Mouse (Mus musculus) right cerebral cortex, postnatal 4 days (tissue): Measurements from ENCODE around the gene Trio.

ENCODE experiments used
- DNase-seq: peaks from one replicate; pipeline ENCODE4 v3.0.0-alpha.2; 2022

Trio gene

GRCm38 (mm10) chr15:27791141-27791540 lies 234.5 kb downstream of the Trio start:
- DNase-seq = no peak

DNA sequence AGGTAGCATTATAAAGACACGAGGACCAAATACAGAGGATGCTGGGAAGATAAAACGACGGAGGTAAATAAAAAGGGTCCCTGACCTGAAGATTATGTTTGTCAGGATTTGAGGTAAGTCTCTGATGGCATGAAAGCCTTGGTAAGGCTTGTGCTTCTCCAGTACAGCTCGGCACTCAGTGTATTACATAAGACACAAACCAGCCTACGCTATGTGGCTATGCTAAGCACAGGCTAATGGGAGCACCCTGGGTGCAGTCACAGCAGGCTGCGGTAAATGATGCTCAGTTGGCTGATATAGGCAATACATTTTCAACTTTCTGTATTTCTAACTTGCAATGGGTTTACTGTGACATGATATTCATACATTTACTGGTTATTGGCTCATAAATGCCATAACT lies 234.9 kb downstream of the Trio start:
- DNase-seq = no peak

- DNase-seq = no peak
These were observed 236.3 kb downstream of the Trio start for GRCm38 (mm10) chr15:27789325-27789724.

- DNase-seq = no peak
These were observed 237.4 kb downstream of the Trio start for GRCm38 (mm10) chr15:27788122-27788759.

DNA sequence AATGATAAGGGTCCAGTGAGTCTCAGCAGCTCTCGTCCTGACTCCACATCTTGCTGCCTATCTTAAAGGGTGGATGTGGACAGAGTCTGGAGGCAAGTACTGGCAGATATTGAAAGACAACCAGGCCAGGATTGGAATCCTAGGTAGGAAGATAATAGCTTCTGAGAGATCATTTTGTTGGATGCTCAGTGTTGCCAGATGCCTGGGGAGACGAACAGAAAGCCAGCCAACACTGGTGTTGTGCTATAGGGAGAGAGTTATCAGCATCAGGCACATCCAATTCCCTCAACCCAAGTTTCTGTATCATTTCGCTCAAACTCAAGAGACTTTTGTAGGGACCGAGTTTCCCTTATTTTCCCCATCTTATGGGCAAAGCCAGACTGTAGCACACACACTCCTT lies 238.5 kb downstream of the Trio start:
- DNase-seq = no peak

- no peak for DNase-seq
These were observed 239.2 kb downstream of the Trio start for GRCm38 (mm10) chr15:27786418-27786817.

- DNase-seq = no peak
These were observed 240.2 kb downstream of the Trio start for GRCm38 (mm10) chr15:27785280-27786001.

DNA sequence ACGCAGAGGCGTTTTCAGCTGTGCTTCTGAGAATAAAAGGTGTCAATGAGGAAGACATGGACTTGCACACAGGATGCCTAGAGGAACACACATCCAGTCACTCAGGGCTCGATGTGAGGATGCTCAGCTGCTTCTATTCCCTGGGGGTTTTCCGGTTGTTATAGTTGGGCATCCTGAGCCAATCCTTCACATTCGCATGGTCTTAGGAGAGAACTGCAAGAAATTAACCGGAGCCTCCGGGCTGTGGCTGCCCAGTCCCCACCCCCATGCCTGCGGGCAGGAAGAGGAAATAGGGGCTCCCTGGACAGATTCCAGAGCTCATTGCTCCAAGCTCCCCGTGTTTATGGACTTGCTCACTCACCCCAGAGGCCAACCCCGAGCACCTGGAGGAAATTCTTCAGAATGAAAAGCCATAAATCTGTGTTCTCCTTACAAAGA lies 241.5 kb downstream of the Trio start:
- no peak for DNase-seq

GRCm38 (mm10) chr15:27783541-27784125 lies 242.0 kb downstream of the Trio start:
- DNase-seq = no peak

GRCm38 (mm10) chr15:27783092-27783491 lies 242.6 kb downstream of the Trio start:
- no peak for DNase-seq

DNA sequence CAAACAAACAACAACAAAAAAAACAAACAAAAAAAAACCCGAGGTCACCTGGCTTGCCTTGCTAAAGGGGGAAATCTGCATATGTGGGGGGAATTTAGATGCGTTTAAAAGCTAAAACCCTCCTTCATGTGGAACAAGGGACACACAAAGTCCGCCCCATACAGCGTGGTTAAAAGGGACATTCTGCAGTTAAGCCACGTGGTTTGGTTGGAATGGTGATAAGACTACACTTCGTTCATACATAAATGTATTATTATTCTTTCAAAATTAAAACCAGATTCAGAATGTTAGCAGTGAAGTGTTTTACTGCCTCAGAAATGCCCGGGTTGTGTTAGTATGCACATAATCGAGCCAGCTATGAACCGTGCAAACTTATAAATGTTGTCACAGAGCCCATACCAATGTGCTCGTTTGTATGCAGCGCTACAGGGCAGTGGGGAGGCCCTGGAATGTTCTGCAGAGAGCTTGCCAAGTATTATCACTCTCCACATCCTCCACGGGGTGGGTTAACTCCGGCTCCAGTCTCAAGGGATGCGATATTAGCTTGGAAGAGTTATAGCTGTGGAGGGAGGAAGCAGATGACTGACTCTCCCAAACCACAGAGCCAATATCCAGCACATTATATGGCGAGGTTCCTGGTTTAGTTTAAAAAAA lies 243.1 kb downstream of the Trio start:
- DNase-seq = no peak

- DNase-seq = no peak
These were observed 245.8 kb downstream of the Trio start for GRCm38 (mm10) chr15:27779827-27780226.

DNA sequence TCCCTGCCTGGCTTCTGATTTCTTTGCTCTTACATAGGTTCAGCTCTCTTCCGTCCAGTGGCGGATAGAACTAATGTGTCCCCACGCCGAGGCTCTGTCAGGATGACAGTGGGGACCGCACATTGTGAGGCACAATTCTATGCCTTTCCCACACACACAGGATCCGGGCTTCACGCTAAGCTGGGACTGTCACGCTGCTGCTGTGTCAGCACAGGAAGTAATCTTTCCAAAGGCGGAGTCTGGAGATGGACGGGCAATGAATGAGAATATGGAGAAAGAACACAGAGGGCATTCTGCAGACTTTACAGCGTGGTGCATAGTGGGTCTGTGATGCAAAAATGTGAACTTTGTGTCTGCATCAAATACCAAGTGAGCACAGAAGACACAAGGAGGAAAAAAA lies 246.2 kb downstream of the Trio start:
- DNase-seq = no peak

GRCm38 (mm10) chr15:27778256-27778655 lies 247.4 kb downstream of the Trio start:
- no peak for DNase-seq

DNA sequence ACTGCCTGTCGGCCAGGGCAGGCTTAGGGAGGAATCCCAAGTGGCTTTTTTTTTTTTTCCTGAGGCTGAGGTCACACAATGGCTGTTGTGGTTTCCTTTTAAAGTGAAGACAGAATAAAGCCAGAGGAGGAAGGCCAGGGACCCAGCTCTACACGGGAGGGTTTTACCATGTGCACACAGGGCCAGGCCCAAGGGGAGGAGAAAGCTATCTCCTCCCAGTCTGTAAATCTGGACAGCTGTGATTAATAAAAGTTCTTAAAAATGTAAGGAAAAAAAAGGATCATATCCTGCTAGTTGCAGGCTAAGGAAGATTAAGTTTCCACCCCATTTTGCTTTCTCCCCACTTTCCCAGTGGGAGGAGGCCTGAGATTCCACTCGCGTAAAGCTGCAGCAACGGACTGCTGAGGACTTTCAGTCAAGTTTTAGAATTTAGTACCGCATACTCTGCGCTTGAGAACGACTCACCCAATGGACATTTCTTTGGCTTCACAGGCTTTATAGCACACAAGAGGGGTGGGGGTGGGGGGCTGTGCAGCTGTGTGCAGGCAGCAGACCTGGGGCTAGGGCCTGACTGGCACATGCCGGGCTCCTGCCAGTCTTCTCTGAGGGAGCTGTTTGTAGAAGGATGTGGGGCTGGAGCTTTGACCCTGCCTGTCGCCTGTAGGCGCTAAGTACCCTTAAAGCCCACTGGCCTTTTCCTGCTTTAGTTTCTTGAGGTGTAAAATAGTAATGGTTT lies 248.0 kb downstream of the Trio start:
- DNase-seq = no peak

GRCm38 (mm10) chr15:27774481-27774880 lies 251.2 kb downstream of the Trio start:
- no peak for DNase-seq

- no peak for DNase-seq
These were observed 253.5 kb downstream of the Trio start for GRCm38 (mm10) chr15:27772125-27772627.

DNA sequence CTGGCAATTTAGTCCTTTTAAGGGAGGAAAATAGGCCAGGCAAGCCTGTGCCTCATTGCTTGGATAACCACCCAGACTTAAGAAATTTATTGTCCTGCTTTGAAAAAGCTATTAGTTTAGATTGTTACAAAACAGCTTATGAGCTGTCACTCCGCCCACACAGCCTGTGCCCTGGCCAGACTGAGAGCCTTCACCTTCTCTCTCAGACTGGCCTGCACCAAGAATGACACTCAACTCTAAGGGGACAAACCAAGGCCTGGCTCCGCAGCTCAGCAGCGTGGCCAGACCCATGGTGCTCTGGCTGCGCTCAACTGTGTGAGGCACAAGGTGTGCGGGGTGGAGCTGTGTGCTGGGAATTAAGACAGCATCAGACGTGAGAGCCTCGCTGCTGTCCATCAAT lies 254.1 kb downstream of the Trio start:
- DNase-seq = no peak

DNA sequence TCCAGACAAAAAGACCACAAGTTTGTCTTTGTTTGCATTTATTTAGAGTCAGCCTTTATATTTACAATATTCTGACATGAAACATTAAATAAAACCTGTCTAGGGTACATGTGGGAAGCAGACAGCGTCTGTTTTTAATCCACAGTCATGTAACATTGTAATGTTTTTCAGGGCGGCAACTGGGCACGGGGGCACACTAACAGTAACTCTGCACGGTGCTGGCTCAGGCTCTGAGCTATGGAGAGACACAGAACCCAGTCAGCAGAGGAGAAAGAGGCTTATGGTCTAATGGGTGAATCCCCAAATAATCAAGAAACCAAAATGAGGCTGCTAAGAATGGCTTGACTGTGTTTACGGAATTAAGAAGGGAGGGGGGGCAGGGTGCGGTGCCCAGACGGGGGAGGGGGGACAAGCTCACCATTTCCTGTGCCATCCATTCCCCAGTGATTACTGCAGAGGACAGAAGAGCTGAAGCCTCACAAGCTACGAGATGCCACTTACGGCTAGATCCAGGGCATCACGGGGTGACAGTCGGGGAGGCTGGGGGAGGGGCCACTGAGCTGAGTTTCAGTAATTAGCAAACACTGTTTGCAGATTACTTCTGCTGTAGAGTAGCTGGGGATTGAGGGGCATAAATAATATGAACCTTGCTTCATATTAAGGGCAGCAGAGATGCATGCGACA lies 255.0 kb downstream of the Trio start:
- no peak for DNase-seq

GRCm38 (mm10) chr15:27761416-27761815 lies 264.2 kb downstream of the Trio start:
- no peak for DNase-seq

- no peak for DNase-seq
These were observed 265.0 kb downstream of the Trio start for GRCm38 (mm10) chr15:27760655-27761054.

DNA sequence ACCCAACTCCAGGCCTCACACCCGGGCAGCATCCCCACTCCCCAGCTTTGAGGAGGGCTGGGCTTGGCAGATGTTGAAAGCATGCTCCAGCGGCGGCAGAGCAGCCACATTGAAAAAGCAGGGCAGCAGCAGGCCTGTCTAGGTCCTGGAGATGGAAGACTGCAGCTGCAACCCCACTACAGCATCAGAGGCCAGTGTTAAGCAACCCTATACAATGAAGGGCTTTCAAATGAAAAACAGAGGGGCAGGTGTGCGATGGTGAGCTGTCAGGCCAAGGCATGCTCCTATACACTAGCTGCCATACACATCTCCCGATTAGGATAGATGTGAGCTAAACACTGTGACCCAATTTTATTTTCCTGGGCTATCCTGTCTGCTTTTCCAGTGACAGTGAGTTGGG lies 265.8 kb downstream of the Trio start:
- no peak for DNase-seq
